Mouse (Mus musculus) forebrain, embryonic 14.5 days (tissue): ENCODE measurements around the gene Cdk2. TPM values are rescaled to one million over a fixed set of nuclear protein-coding genes. Genes with fewer than 3 reads are reported as not detected.

Experiments
- ATAC-seq: fragments of 200-750 bp; cut with Nextera tagmentation; 2 replicates; pipeline ENCODE4 v1.8.0; 2017; ENCODE audit warnings: mild to moderate bottlenecking, moderate library complexity
- DNase-seq: peaks from one replicate; pipeline ENCODE4 v3.0.0-alpha.2; 2015; ENCODE audit warnings: low spot score
- H3K27ac ChIP-seq: fragments of 300-500 bp; sonication (generic); 2 replicates; pipeline ENCODE4 v1.5.1; 2014; ENCODE audit warnings: low read depth, mild to moderate bottlenecking, control low read depth, low read length, moderate library complexity
- H3K27me3 ChIP-seq: fragments of 300-500 bp; sonication (generic); replicated peaks from 2 replicates; pipeline ENCODE4 v1.6.1; 2014; ENCODE audit warnings: low read length, control low read depth, mixed read lengths; ENCODE audit not compliant: control insufficient read depth, insufficient read depth
- H3K36me3 ChIP-seq: fragments of 300-500 bp; sonication (generic); 2 replicates; pipeline ENCODE4 v1.6.1; 2014; ENCODE audit warnings: low read length, control low read depth; ENCODE audit not compliant: control insufficient read depth, insufficient read depth
- H3K4me1 ChIP-seq: fragments of 300-500 bp; sonication (generic); 2 replicates; pipeline ENCODE4 v1.6.1; 2014; ENCODE audit warnings: antibody characterized with exemption, low read length, control low read depth; ENCODE audit not compliant: control insufficient read depth, insufficient read depth
- H3K4me2 ChIP-seq: fragments of 300-500 bp; sonication (generic); 2 replicates; pipeline ENCODE4 v1.6.1; 2014; ENCODE audit warnings: mild to moderate bottlenecking, control low read depth, low read length
- H3K4me3 ChIP-seq: fragments of 300-500 bp; sonication (generic); 2 replicates; pipeline ENCODE4 v1.5.1; 2014; ENCODE audit warnings: low read depth, low read length, control low read depth
- H3K9ac ChIP-seq: fragments of 300-500 bp; sonication (generic); 2 replicates; pipeline ENCODE4 v1.6.1; 2014; ENCODE audit warnings: mild to moderate bottlenecking, low read length, control low read depth, moderate library complexity
- H3K9me3 ChIP-seq: fragments of 300-500 bp; sonication (generic); replicated peaks from 2 replicates; pipeline ENCODE4 v1.6.1; 2016; ENCODE audit warnings: low read length, control low read depth, mixed read lengths; ENCODE audit not compliant: control insufficient read depth
- WGBS: fragments of 180-500 bp; shearing (Covaris S2); extraction: QIAGEN DNeasy Blood & Tissue Kit; methylation state at CpG from one replicate; pipeline ENCODE4 v1.1.7; 2014; 5-methylcytosine and 5-hydroxymethylcytosine counted together
- polyA plus RNA-seq: library from polyadenylated mRNA; unstranded; fragments of >200 nt; fragmentation: Nextera tagmentation; extraction: Ambion mirVana; gene quantifications from 2 replicates; pipeline ENCODE4 v1.2.1, GENCODE M21; 2014

The Cdk2 gene
- polyA plus RNA-seq, 1 experiment from 2014 or later: 43.8 TPM

DNA sequence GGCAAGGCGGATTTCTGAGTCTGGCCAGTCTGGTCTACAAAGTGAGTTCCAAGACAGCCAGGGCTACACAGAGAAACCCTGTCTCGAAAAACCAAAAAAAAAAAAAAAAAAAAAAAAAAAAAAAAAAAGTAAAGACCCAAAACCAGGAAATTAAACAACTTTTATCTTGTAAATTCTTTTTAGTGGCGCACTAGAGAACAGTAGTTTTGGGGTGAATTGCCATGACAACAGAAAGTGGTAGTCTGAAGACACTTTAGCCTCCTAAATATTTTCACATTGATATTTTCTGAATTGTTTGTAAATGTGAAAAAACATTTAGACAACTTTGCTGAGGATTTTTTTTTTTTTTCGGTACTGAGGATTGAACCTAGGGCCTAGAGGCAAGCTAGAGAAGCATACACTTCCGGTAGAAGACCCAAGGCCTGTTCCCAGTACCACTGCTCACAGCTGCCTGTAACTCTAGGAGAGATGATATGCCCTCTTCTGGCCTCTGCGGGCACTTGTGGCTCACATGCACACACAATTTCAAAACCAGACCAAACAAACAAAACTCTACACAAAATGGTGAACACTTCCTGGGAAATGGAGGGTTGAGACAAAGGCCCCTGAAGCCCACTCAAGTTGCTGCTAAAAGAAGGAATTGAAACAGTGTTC, 7.6 kb downstream of the Cdk2 start:
- Histone ChIP-seq H3K27ac (peak overlapping the region; percentile 68), H3K4me2 (peak overlapping the region; percentile 62), H3K9ac (no peak overlapping the region), H3K27me3 (no peaks in the 10 kb centered on the region), H3K9me3 (no peaks in the 10 kb centered on the region), H3K4me1 (peaks cover 9% of the 10 kb centered on the region), H3K36me3 (peaks cover 19% of the 10 kb centered on the region), H3K4me3 (no peak overlapping the region)
- 81% methylated on average over 6 of the region's 6 CpGs for WGBS
- DNase-seq: no peak
- no peak for ATAC-seq

GRCm38 (mm10) chr10:128695992-128696807, 8.6 kb downstream of the Cdk2 start, which contains the start of gene Rab5b:
Gene Rab5b (minus strand): TSS chr10:128696264.
- H3K4me2 ChIP-seq: peak within 1 kb of the TSS; percentile 79
- peak; percentile 100 for DNase-seq
- H3K9ac ChIP-seq: peak within 1 kb of the TSS; percentile 94
- peaks cover 13% of the 10 kb centered on the region for H3K36me3 ChIP-seq
- 1% methylated on average over 40 of the region's 40 CpGs for WGBS
- H3K27ac ChIP-seq: peak within 1 kb of the TSS; percentile 96
- no peaks in the 10 kb centered on the region for H3K9me3 ChIP-seq
- peak within 1 kb of the TSS; percentile 92 for H3K4me3 ChIP-seq
- peak; percentile 99 for ATAC-seq
- H3K27me3 ChIP-seq: no peaks in the 10 kb centered on the region
- H3K4me1 ChIP-seq: peaks cover 9% of the 10 kb centered on the region

- H3K27ac ChIP-seq: peak overlapping the region; percentile 96
- DNase-seq (no peak), ATAC-seq (no peak)
- H3K4me3 ChIP-seq: peak overlapping the region; percentile 92
- peaks cover 9% of the 10 kb centered on the region for H3K4me1 ChIP-seq
- H3K9ac ChIP-seq: peak overlapping the region; percentile 94
- H3K27me3 ChIP-seq: no peaks in the 10 kb centered on the region
- H3K9me3 ChIP-seq: no peaks in the 10 kb centered on the region
- H3K4me2 ChIP-seq: peak overlapping the region; percentile 79
- under 1% methylated on average over 21 of the region's 22 CpGs for WGBS
- peaks cover 8% of the 10 kb centered on the region for H3K36me3 ChIP-seq
These were observed 9.3 kb downstream of the Cdk2 start for GRCm38 (mm10) chr10:128695411-128695991.

DNA sequence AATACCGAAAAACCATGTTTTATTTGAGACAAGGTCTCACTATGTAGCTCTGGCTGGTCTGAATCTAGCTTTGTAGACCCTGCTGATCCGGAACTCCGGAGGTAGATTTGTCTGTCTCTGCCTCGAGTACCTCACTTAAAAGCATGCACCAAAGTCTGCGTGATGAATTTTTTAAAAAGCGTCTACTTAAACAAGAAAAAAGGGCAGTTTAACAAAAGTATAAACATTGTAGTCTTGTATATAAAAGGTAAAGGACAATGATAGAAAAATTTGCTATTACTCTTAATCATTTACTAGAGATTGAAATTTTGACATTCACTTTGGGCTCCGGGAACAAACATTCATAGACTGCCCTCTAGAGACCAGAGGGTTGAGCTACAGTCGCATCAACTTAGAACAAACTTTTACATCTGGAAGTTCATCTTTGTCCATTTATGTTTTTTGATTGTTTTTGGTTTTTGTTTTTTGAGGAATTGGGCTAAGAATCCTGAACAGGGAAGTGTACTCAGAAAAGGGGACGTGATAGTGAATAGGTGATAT, 30.3 kb downstream of the Cdk2 start:
- DNase-seq (peak; percentile 75), ATAC-seq (no peak)
- peak overlapping the region; percentile 62 for H3K4me3 ChIP-seq
- peak overlapping the region; percentile 77 for H3K4me2 ChIP-seq
- H3K27me3 ChIP-seq: no peaks in the 10 kb centered on the region
- H3K9me3 ChIP-seq: no peaks in the 10 kb centered on the region
- WGBS: 3% methylated on average over 9 of the region's 9 CpGs
- peaks cover 9% of the 10 kb centered on the region for H3K36me3 ChIP-seq
- peak overlapping the region; percentile 67 for H3K9ac ChIP-seq
- H3K27ac ChIP-seq: peak overlapping the region; percentile 15; the same call in 1 of the 2 replicates
- H3K4me1 ChIP-seq: no peaks in the 10 kb centered on the region

DNA sequence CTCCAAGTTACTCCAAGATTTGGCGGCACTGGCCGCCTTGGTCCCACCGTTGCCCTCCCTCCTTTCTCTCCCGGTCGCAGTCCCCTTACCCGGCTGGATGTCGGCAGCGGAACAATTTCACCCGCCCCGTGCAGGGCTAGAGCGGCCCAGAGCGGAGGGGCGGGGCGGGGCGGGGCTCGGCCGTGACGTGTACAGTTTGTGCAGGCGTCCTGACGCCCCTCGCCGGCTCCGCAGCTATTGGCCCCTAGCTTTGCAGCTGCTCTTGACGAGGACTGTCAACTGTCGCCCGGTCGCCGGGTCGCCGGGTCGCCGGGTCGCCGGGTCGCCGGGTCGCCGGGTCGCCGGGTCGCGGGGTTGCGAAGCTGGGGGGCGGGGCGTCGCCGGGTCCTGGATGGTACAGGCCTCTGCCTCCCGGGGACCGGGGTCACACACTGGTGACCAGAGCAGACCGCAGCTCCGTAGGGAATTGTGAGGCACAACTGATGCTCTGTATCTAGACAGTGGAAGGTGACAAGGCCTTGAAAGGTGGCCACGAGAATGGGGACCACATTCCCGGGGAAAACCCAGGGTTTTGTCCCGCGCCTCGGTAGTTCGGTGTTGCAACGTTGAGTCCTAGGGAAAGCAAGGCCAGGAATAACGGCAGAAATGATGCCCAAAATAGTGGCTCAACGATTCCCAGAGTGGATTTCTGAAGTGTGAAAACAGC, 30.9 kb downstream of the Cdk2 start, which contains the start of gene Suox:
TSS of gene Suox (minus strand) at position 311 of the 706 bp plus-strand sequence.
- no peaks in the 10 kb centered on the region for H3K9me3 ChIP-seq

DNA sequence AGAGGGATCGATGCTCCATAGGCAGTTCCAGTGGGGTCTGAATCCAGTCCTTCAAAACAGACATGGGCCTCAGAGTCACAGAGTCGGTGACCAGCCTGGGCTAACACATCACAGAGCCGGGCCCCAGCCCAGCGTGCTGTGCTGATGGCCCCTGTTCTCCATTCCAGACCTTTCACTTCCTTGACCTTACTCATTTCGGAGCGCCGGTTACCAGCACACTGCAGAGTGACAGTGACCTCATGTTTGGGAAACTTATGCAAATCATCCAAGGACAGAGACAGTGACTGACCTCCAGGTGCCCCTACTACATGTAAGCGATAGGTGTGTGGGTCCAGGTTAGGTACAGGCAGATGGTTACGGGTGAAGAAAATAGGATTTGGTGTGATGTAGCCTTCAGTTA, 33.7 kb downstream of the Cdk2 start:
- H3K4me3 ChIP-seq: no peak overlapping the region
- H3K27me3 ChIP-seq: no peaks in the 10 kb centered on the region
- H3K9ac ChIP-seq: no peak overlapping the region
- no peak overlapping the region for H3K4me2 ChIP-seq
- peaks cover under 1% of the 10 kb centered on the region; the same call in 1 of the 2 replicates for H3K36me3 ChIP-seq
- DNase-seq (no peak), ATAC-seq (no peak)
- 97% methylated on average over 9 of the region's 9 CpGs for WGBS
- H3K4me1 ChIP-seq: 0 out of 2 replicates have a peak, but pooled peaks cover 6% of the 10 kb centered on the region
- H3K9me3 ChIP-seq: no peaks in the 10 kb centered on the region
- no peak overlapping the region for H3K27ac ChIP-seq

More for the DNA sequence above, 30.9 kb downstream of the Cdk2 start, which contains the start of gene Suox:
- WGBS: under 1% methylated on average over 59 of the region's 60 CpGs
- ATAC-seq: peak; percentile 95
- Histone ChIP-seq H3K4me2 (peak within 1 kb of the TSS; percentile 77), H3K27me3 (no peaks in the 10 kb centered on the region), H3K27ac (peak within 1 kb of the TSS; percentile 15; the same call in 1 of the 2 replicates), H3K4me3 (peak within 1 kb of the TSS; percentile 62), H3K9ac (peak within 1 kb of the TSS; percentile 67), H3K4me1 (no peaks in the 10 kb centered on the region), H3K36me3 (peaks cover 4% of the 10 kb centered on the region; the same call in 1 of the 2 replicates)
- DNase-seq: peak; percentile 89

DNA sequence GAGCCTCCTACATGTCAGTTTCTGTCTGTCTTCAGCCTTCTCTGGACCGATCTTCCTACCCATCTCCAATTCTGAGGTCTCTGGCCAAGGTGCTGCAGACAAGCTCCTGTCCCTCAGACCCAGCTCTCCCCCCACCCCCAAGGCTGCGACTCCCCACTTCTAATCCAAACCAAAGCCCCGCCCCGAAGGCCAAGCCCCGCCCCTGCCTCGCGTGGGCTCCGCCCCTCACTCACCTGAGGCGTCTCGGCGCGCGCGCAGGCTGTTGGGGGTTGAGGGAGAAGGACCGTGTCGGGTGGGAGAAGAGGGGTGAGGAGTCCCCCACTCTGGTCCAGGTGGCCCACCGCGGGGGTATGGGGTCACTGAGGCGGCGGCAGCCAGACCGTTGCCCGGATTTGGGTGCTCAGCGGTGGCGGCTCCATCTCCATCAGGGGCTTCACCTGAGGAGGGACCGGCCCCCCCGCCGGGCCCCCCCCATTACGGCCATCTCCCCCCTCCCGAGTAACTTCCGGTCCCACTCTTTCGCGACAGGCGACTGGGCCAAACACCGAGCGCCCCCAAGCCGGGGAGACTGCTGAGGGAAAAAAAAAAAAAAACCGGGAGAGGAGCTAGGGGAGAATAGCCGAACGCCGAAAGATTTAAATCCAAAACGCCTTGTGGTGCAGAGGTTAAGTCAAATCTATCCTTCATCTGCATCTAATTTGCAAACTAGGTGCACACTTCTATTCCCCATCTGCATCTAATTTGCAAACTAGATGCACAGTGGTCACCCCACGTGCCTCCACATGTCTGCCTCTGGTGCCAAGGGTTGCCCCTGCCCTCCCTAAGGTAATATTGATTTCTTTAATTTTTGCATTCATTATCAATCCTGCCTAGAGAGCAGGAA, 35.8 kb downstream of the Cdk2 start:
- H3K36me3 ChIP-seq: no peaks in the 10 kb centered on the region; the same call in 1 of the 2 replicates
- no peaks in the 10 kb centered on the region for H3K27me3 ChIP-seq
- peak overlapping the region; percentile 68 for H3K4me2 ChIP-seq
- no peak overlapping the region; the same call in 1 of the 2 replicates for H3K27ac ChIP-seq
- ATAC-seq: peak; percentile 65
- H3K9me3 ChIP-seq: no peaks in the 10 kb centered on the region
- WGBS: under 1% methylated on average over 42 of the region's 42 CpGs
- 0 out of 2 replicates have a peak, but pooled peaks cover 6% of the 10 kb centered on the region for H3K4me1 ChIP-seq
- DNase-seq: peak; percentile 75
- H3K9ac ChIP-seq: peak overlapping the region; percentile 75
- peak overlapping the region; percentile 60 for H3K4me3 ChIP-seq
